Mouse (Mus musculus): Measurements from ENCODE around the gene Ppp4r1. TPM values are rescaled to one million over a fixed set of nuclear protein-coding genes. Genes with fewer than 3 reads are reported as not detected.

Ppp4r1 gene
- polyA plus RNA-seq, 2 experiments = 6.7 to 11.1 TPM

- Histone ChIP-seq H3K36me3 (replicated peaks; ENCODE audit: control insufficient read depth, insufficient read depth, low read depth) (no peaks in the 10 kb centered on the region), H3K4me1 (replicated peaks; ENCODE audit: control insufficient read depth in 2 of 2, insufficient read depth in 2 of 2, low read length in 1 of 2) (peaks cover 9 to 16% of the 10 kb centered on the region in 2 experiments), H3K4me2 (ENCODE audit: low read depth) (peak overlapping the region; percentile 100), H3K27me3 (ENCODE audit: control insufficient read depth, insufficient read depth, low read length) (no peaks in the 10 kb centered on the region), H3K9ac (replicated peaks) (peak overlapping the region; percentile 79), H3K27ac (peak overlapping the region; percentile 90), H3K4me3 (ENCODE audit: insufficient read depth in 1 of 2, low read depth in 2 of 2, low read length in 2 of 2) (peak overlapping the region; percentile 79 to 83), H3K9me3 (ENCODE audit: control insufficient read depth, low read length) (no peaks in the 10 kb centered on the region)
- TF ChIP-seq CTCF (IDR thresholded peaks at IDR 0.05; ENCODE audit: low read depth) = no peak
- no peak for TF ChIP-seq EP300 (IDR thresholded peaks at IDR 0.05; ENCODE audit: low read depth)
- WGBS (ENCODE audit: insufficient replicate concordance) = under 1% methylated on average over 11 of the region's 11 CpGs
- no peak for ATAC-seq (ENCODE audit: insufficient read depth)
- DNase-seq (ENCODE audit: low read depth in 3 of 3, low spot score in 3 of 3) = no peak
These were observed 103.0 kb downstream of the Ppp4r1 start for GRCm38 (mm10) chr17:65885398-65885696.

GRCm38 (mm10) chr17:65885697-65886529 lies 103.5 kb downstream of the Ppp4r1 start, which contains the start of gene Ralbp1:
Gene Ralbp1, minus strand, starts transcription at chr17:65885798.
- Histone ChIP-seq H3K9me3 (ENCODE audit: control insufficient read depth, low read length) (no peaks in the 10 kb centered on the region), H3K4me2 (ENCODE audit: low read depth) (peak within 1 kb of the TSS; percentile 100), H3K36me3 (replicated peaks; ENCODE audit: control insufficient read depth, insufficient read depth, low read depth) (no peaks in the 10 kb centered on the region), H3K27ac (peak within 1 kb of the TSS; percentile 90), H3K27me3 (ENCODE audit: control insufficient read depth, insufficient read depth, low read length) (no peaks in the 10 kb centered on the region), H3K9ac (replicated peaks) (peak within 1 kb of the TSS; percentile 79), H3K4me1 (replicated peaks; ENCODE audit: control insufficient read depth in 2 of 2, insufficient read depth in 2 of 2, low read length in 1 of 2) (peaks cover 9 to 16% of the 10 kb centered on the region in 2 experiments), H3K4me3 (ENCODE audit: insufficient read depth in 1 of 2, low read depth in 2 of 2, low read length in 2 of 2) (peak within 1 kb of the TSS; percentile 79 to 83)
- no peak for TF ChIP-seq CTCF (IDR thresholded peaks at IDR 0.05; ENCODE audit: low read depth)
- no peak for TF ChIP-seq EP300 (IDR thresholded peaks at IDR 0.05; ENCODE audit: low read depth)
- ATAC-seq (ENCODE audit: insufficient read depth) (no peak), DNase-seq (ENCODE audit: low read depth in 3 of 3, low spot score in 3 of 3) (peak in 1 of 3 experiments; percentile 37)
- under 1% methylated on average over 14 of the region's 14 CpGs for WGBS (ENCODE audit: insufficient replicate concordance)

DNA sequence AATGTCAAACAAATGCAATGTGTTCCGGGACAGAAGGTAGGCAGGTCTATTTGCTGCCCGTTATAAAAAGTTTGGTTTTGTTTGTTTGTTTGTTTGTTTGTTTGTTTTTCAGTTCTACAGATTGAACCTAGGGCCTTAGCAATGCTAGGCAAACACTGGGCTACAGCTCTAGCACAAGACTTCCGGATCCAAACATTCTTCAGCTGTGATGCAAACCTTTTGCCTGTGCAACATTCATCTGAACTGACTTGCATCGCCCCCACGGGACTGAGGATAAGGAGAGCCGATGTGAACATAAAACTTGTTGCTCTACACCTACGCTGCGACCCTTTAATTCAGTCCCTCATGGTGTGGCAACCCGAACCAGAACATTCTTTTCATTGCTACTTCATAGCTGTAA lies 104.2 kb downstream of the Ppp4r1 start:
- Histone ChIP-seq H3K4me3 (ENCODE audit: insufficient read depth in 1 of 2, low read depth in 2 of 2, low read length in 2 of 2) (peak overlapping the region; percentile 79 to 83), H3K27me3 (ENCODE audit: control insufficient read depth, insufficient read depth, low read length) (no peaks in the 10 kb centered on the region), H3K4me2 (ENCODE audit: low read depth) (peak overlapping the region; percentile 100), H3K9ac (replicated peaks) (peak overlapping the region; percentile 79), H3K36me3 (replicated peaks; ENCODE audit: control insufficient read depth, insufficient read depth, low read depth) (no peaks in the 10 kb centered on the region), H3K9me3 (ENCODE audit: control insufficient read depth, low read length) (no peaks in the 10 kb centered on the region), H3K4me1 (replicated peaks; ENCODE audit: control insufficient read depth in 2 of 2, insufficient read depth in 2 of 2, low read length in 1 of 2) (peaks cover 9 to 16% of the 10 kb centered on the region in 2 experiments), H3K27ac (peak overlapping the region; percentile 90; the same call in 1 of the 2 replicates)
- DNase-seq (ENCODE audit: low read depth in 3 of 3, low spot score in 3 of 3) = no peak
- ATAC-seq (ENCODE audit: insufficient read depth) = no peak
- 55% methylated on average over 9 of the region's 9 CpGs for WGBS (ENCODE audit: insufficient replicate concordance)
- TF ChIP-seq EP300 (IDR thresholded peaks at IDR 0.05; ENCODE audit: low read depth) = no peak
- no peak for TF ChIP-seq CTCF (IDR thresholded peaks at IDR 0.05; ENCODE audit: low read depth)

- Histone ChIP-seq H3K27ac (no peak overlapping the region), H3K27me3 (ENCODE audit: control insufficient read depth, insufficient read depth, low read length) (no peaks in the 10 kb centered on the region), H3K36me3 (replicated peaks; ENCODE audit: control insufficient read depth, insufficient read depth, low read depth) (no peaks in the 10 kb centered on the region), H3K9me3 (ENCODE audit: control insufficient read depth, low read length) (no peaks in the 10 kb centered on the region), H3K9ac (replicated peaks) (no peak overlapping the region), H3K4me2 (ENCODE audit: low read depth) (no peak overlapping the region), H3K4me3 (ENCODE audit: insufficient read depth in 1 of 2, low read depth in 2 of 2, low read length in 2 of 2) (no peak overlapping the region), H3K4me1 (replicated peaks; ENCODE audit: control insufficient read depth in 2 of 2, insufficient read depth in 2 of 2, low read length in 1 of 2) (peaks cover 5 to 7% of the 10 kb centered on the region in 2 experiments)
- no peak for TF ChIP-seq EP300 (IDR thresholded peaks at IDR 0.05; ENCODE audit: low read depth)
- no peak for TF ChIP-seq CTCF (IDR thresholded peaks at IDR 0.05; ENCODE audit: low read depth)
- ATAC-seq (ENCODE audit: insufficient read depth) (no peak), DNase-seq (ENCODE audit: low read depth in 3 of 3, low spot score in 3 of 3) (no peak)
- WGBS (ENCODE audit: insufficient replicate concordance) = 73% methylated on average over 5 of the region's 5 CpGs
These were observed 107.1 kb downstream of the Ppp4r1 start for GRCm38 (mm10) chr17:65889476-65889875.

Other genes starting within 250 kb of the Ppp4r1 start
- not detected in 2 replicates for gene Tmem232, start 241.8 kb upstream of the Ppp4r1 start, polyA plus RNA-seq (2012; rRNA removed)
- gene Tmem232, start 241.8 kb upstream of the Ppp4r1 start, polyA plus RNA-seq (2014; fragmentation: Nextera tagmentation; extraction: Ambion mirVana) = not detected in 2 replicates
- 9.0 and 17.1 TPM in 2 replicates for gene Vapa, start 169.0 kb upstream of the Ppp4r1 start, polyA plus RNA-seq (2012; rRNA removed)
- 60.6 and 62.9 TPM in 2 replicates for gene Vapa, start 169.0 kb upstream of the Ppp4r1 start, polyA plus RNA-seq (2014; fragmentation: Nextera tagmentation; extraction: Ambion mirVana)
- not detected in 2 replicates for gene Txndc2, start 140.4 kb upstream of the Ppp4r1 start, polyA plus RNA-seq (2012; rRNA removed)
- gene Txndc2, start 140.4 kb upstream of the Ppp4r1 start, polyA plus RNA-seq (2014; fragmentation: Nextera tagmentation; extraction: Ambion mirVana) = not detected in 2 replicates
- gene Rab31, start 9.8 kb upstream of the Ppp4r1 start, polyA plus RNA-seq (2012; rRNA removed) = 2.0 and 2.7 TPM in 2 replicates
- gene Rab31, start 9.8 kb upstream of the Ppp4r1 start, polyA plus RNA-seq (2014; fragmentation: Nextera tagmentation; extraction: Ambion mirVana) = 5.0 and 5.3 TPM in 2 replicates
- gene Ralbp1, start 103.2 kb downstream of the Ppp4r1 start, polyA plus RNA-seq (2012; rRNA removed) = 11.0 and 15.7 TPM in 2 replicates
- 36.0 and 38.1 TPM in 2 replicates for gene Ralbp1, start 103.2 kb downstream of the Ppp4r1 start, polyA plus RNA-seq (2014; fragmentation: Nextera tagmentation; extraction: Ambion mirVana)
- 7.7 and 8.1 TPM in 2 replicates for gene Twsg1, start 168.7 kb downstream of the Ppp4r1 start, polyA plus RNA-seq (2012; rRNA removed)
- gene Twsg1, start 168.7 kb downstream of the Ppp4r1 start, polyA plus RNA-seq (2014; fragmentation: Nextera tagmentation; extraction: Ambion mirVana) = 16.1 and 18.3 TPM in 2 replicates